Comparison of ENCODE assay signal across 8 mouse cellular contexts in genomic region chr13:32902481-32903015, GRCm38 (mm10). TPM values are rescaled to one million over a fixed set of nuclear protein-coding genes. Genes with fewer than 3 reads are reported as not detected.
A peak's percentile ranks its signal among the peaks of the same experiment; 100 is the strongest.
DNase-seq lines count a peak whose midpoint lies in the region; ATAC-seq and TF ChIP-seq lines count a peak whose summit lies in the region.

No protein-coding gene starts in this region.

- H3K27ac ChIP-seq in forebrain, embryonic 10.5 days: no peak overlapping the region
- H3K27ac ChIP-seq in liver, embryonic 14.5 days: no peak overlapping the region
- H3K27ac ChIP-seq in neural tube, embryonic 13.5 days (replicated peaks): no peak overlapping the region

- no peak overlapping the region for H3K4me2 ChIP-seq in liver, embryonic 14.5 days (ENCODE audit: low read depth)
- no peak overlapping the region for H3K4me2 ChIP-seq in neural tube, embryonic 13.5 days

- H3K27me3 ChIP-seq in E14TG2a.4 (ENCODE audit: insufficient read depth, low read length): no peaks in the 10 kb centered on the region
- no peaks in the 10 kb centered on the region for H3K27me3 ChIP-seq in forebrain, embryonic 10.5 days (ENCODE audit: poor library complexity, severe bottlenecking)
- no peaks in the 10 kb centered on the region for H3K27me3 ChIP-seq in liver, embryonic 14.5 days (ENCODE audit: control insufficient read depth, insufficient read depth, low read length)
- H3K27me3 ChIP-seq in neural tube, embryonic 13.5 days: no peaks in the 10 kb centered on the region

- no peaks in the 10 kb centered on the region for H3K36me3 ChIP-seq in E14TG2a.4 (ENCODE audit: insufficient read depth, low read length)
- H3K36me3 ChIP-seq in forebrain, embryonic 10.5 days (replicated peaks): no peaks in the 10 kb centered on the region
- H3K36me3 ChIP-seq in liver, embryonic 14.5 days (replicated peaks; ENCODE audit: control insufficient read depth, insufficient read depth, low read depth): no peaks in the 10 kb centered on the region
- no peaks in the 10 kb centered on the region for H3K36me3 ChIP-seq in neural tube, embryonic 13.5 days

- intact Hi-C loops in heart, postnatal 36 days (cut with DNase I): loop anchor here (1.0 to 5.0 kb wide), 5 partner anchors 63 to 860 kb away; partner anchors contain the start of gene Serpinb6b

- peak; percentile 38 for TF ChIP-seq CTCF in E14TG2a.4 (conservative IDR thresholded peaks at IDR 0.05; ENCODE audit: low read length)
- TF ChIP-seq CTCF in liver, embryonic 14.5 days (IDR thresholded peaks at IDR 0.05; ENCODE audit: low read depth): peak; percentile 81

- DNase-seq in brain, embryonic 18.5 days (ENCODE audit: low read depth, low spot score): peak; percentile 56
- DNase-seq in forebrain, embryonic 10.5 days (ENCODE audit: extremely low spot score, low spot score): peak; percentile 53
- peak; percentile 65 to 72 for DNase-seq in heart, postnatal 36 days
- peak; percentile 84 to 88 for DNase-seq in kidney, postnatal 4 days
- peak; percentile 25 to 43 (median 35) for DNase-seq in liver, embryonic 14.5 days (ENCODE audit: low read depth in 3 of 3, low spot score in 3 of 3)
- peak; percentile 82 for DNase-seq in testis, postnatal 10 days (ENCODE audit: low spot score)

- no peak for TF ChIP-seq EP300 in liver, embryonic 14.5 days (IDR thresholded peaks at IDR 0.05; ENCODE audit: low read depth)

- no peaks in the 10 kb centered on the region for H3K9me3 ChIP-seq in E14TG2a.4 (ENCODE audit: low read length)
- no peaks in the 10 kb centered on the region for H3K9me3 ChIP-seq in forebrain, embryonic 10.5 days
- H3K9me3 ChIP-seq in liver, embryonic 14.5 days (ENCODE audit: control insufficient read depth, low read length): no peaks in the 10 kb centered on the region
- no peaks in the 10 kb centered on the region for H3K9me3 ChIP-seq in neural tube, embryonic 13.5 days

- H3K9ac ChIP-seq in liver, embryonic 14.5 days (replicated peaks): no peak overlapping the region
- H3K9ac ChIP-seq in neural tube, embryonic 13.5 days: no peak overlapping the region

- no peak for ATAC-seq in liver, embryonic 14.5 days (ENCODE audit: insufficient read depth)
- ATAC-seq in neural tube, embryonic 13.5 days (ENCODE audit: low read depth): peak; percentile 94

- no peak overlapping the region for H3K4me3 ChIP-seq in E14TG2a.4 (replicated peaks; ENCODE audit: low read length)
- H3K4me3 ChIP-seq in forebrain, embryonic 10.5 days: no peak overlapping the region
- no peak overlapping the region for H3K4me3 ChIP-seq in liver, embryonic 14.5 days (ENCODE audit: insufficient read depth in 1 of 2, low read depth in 2 of 2, low read length in 2 of 2)
- no peak overlapping the region for H3K4me3 ChIP-seq in neural tube, embryonic 13.5 days

- H3K4me1 ChIP-seq in E14TG2a.4 (replicated peaks; ENCODE audit: low read depth, low read length): peaks cover 5% of the 10 kb centered on the region; the same call in 1 of the 2 replicates
- no peaks in the 10 kb centered on the region for H3K4me1 ChIP-seq in forebrain, embryonic 10.5 days
- H3K4me1 ChIP-seq in liver, embryonic 14.5 days (replicated peaks; ENCODE audit: control insufficient read depth in 2 of 2, insufficient read depth in 2 of 2, low read length in 1 of 2): no peaks in the 10 kb centered on the region
- no peaks in the 10 kb centered on the region for H3K4me1 ChIP-seq in neural tube, embryonic 13.5 days (replicated peaks)

- WGBS in forebrain, embryonic 10.5 days: 19% methylated on average over 4 of the region's 4 CpGs
- 5% methylated on average over 4 of the region's 4 CpGs for WGBS in liver, embryonic 14.5 days (ENCODE audit: insufficient replicate concordance)
- WGBS in neural tube, embryonic 13.5 days: 20% methylated on average over 4 of the region's 4 CpGs

RNA-seq across cellular contexts. Expression of gene Serpinb1c, which starts 4.5 kb away (rescaled TPM):
- not detected in 2 replicates for polyA plus RNA-seq in forebrain, embryonic 10.5 days (2016; fragmentation: Nextera tagmentation; extraction: Ambion mirVana)
- 1 to 10 TPM; 2.1 to 2.6 TPM for total RNA-seq in heart, postnatal 36 days (2021)
- 0.04 TPM in 1 of 2 replicates, not detected in the other for polyA plus RNA-seq in liver, embryonic 14.5 days (2012; rRNA removed)
- not detected in 2 replicates for polyA plus RNA-seq in liver, embryonic 14.5 days (2014; fragmentation: Nextera tagmentation; extraction: Ambion mirVana)
- polyA plus RNA-seq in neural tube, embryonic 13.5 days (2015; fragmentation: Nextera tagmentation; extraction: Ambion mirVana): not detected in 2 replicates

RNA-seq across cellular contexts. Expression of gene Serpinb1a, which starts 51.6 kb away (rescaled TPM):
- 0.53 and 0.88 TPM in 2 replicates for polyA plus RNA-seq in forebrain, embryonic 10.5 days (2016; fragmentation: Nextera tagmentation; extraction: Ambion mirVana)
- total RNA-seq in heart, postnatal 36 days (2021): 1 to 10 TPM; 6.5 to 7.4 TPM
- 3.9 and 8.0 TPM in 2 replicates for polyA plus RNA-seq in liver, embryonic 14.5 days (2012; rRNA removed)
- polyA plus RNA-seq in liver, embryonic 14.5 days (2014; fragmentation: Nextera tagmentation; extraction: Ambion mirVana): 21.2 and 32.4 TPM in 2 replicates
- polyA plus RNA-seq in neural tube, embryonic 13.5 days (2015; fragmentation: Nextera tagmentation; extraction: Ambion mirVana): 1.2 and 2.2 TPM in 2 replicates

Comparison
In these comparisons a context has a peak if more than half of its experiments do, and no peak if none do; other contexts are left out.
1. DNase-seq: peak in every context shown above with its lines; median percentile 86 in kidney, postnatal 4 days; 82 in testis, postnatal 10 days; 68 in heart, postnatal 36 days; 56 in brain, embryonic 18.5 days; 53 in forebrain, embryonic 10.5 days; 35 in liver, embryonic 14.5 days.